Mouse (Mus musculus): Measurements from ENCODE around the gene Cdk6.

- TF ChIP-seq TAL1 (IDR thresholded peaks at IDR 0.05; ENCODE audit: low read length) (peak; percentile 57), EP300 (IDR thresholded peaks at IDR 0.05; ENCODE audit: low read depth in 1 of 2, low read length in 2 of 2) (peak; percentile 100), MAFK (IDR thresholded peaks at IDR 0.05; ENCODE audit: borderline replicate concordance, low read depth, low read length) (peak; percentile 72; the same call in 1 of the 2 replicates), CTCF (IDR thresholded peaks at IDR 0.05 in 2 of 3, conservative IDR thresholded peaks at IDR 0.05 in 1 of 3; ENCODE audit: control insufficient read depth in 1 of 3, insufficient read depth in 1 of 3, low read depth in 2 of 3, low read length in 3 of 3, poor library complexity in 1 of 3, severe bottlenecking in 1 of 3) (no peak), POLR2AphosphoS2 (IDR thresholded peaks at IDR 0.05; ENCODE audit: low read length) (peak; percentile 38; the same call in 1 of the 2 replicates), SMC3 (IDR thresholded peaks at IDR 0.05; ENCODE audit: low read depth, low read length) (no peak), HCFC1 (IDR thresholded peaks at IDR 0.05; ENCODE audit: low read depth, low read length) (no peak), CHD1 (IDR thresholded peaks at IDR 0.05; ENCODE audit: low read depth, low read length) (no peak)
These were observed 20.8 kb downstream of the Cdk6 start for GRCm38 (mm10) chr5:3362111-3362510.
